Mouse (Mus musculus) CD8-positive naive resting alpha-beta T cell, adult 2 months (primary cell): Measurements from ENCODE around the gene Pafah2.

Experiments
- DNase-seq, 2 experiments: peaks; one replicate each; pipeline ENCODE4 v3.0.0; 2022; ENCODE audit warnings: low read depth in 2 of 2, low spot score in 2 of 2

Pafah2 gene

DNA sequence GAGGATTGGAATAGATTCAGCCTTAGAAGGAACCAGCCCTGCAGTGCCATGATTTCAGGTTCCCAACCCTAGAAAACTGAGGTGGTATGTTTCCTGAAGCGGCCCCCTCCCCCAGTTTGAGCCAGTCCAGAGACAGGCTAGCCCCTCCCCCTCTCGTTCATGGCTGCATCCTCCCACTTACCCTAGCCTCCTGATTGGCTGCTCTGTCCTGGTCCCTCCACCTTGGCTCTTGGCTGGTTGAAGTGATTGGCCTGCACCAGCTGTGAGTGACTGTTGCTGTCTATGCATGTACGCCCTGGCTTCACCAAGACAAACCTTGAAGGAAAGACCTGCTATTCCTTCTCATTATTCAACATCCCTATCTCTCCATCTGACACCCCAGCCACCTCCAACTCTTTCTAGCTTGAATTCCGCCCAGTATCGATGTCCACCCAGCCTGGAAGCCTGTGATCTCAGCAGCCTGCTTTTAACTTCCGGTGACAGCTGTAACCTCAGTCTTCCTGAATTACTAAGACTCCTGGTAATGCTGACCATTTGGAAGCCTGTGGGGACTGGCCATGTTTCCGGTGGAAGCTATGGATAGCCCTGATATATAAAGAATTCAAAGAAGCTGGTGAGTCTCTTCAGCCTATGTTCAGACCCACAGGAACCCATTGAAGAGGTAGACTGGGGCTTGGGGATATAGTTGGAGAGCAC, 61.2 kb downstream of the Pafah2 start:
- no peak for DNase-seq

DNA sequence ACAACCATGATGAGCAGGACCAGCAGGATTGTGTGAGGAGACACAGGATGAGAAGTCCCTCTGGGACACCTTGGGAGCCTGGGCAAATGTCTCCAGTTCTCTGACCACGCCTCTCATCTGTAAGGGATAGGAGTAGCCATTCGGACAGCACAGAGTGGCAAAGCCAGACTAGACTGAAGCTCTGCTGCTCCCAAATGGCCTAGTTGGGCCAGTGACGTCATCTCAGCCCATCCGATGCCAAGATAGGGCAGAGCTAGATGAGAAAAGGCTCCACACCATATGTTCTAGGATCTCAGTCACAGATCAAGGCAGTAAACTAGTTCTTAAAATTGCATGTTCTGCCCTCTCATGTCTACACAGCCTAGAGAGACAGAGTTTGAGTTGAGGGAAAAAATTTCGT, 62.7 kb downstream of the Pafah2 start:
- DNase-seq, result no peak

DNA sequence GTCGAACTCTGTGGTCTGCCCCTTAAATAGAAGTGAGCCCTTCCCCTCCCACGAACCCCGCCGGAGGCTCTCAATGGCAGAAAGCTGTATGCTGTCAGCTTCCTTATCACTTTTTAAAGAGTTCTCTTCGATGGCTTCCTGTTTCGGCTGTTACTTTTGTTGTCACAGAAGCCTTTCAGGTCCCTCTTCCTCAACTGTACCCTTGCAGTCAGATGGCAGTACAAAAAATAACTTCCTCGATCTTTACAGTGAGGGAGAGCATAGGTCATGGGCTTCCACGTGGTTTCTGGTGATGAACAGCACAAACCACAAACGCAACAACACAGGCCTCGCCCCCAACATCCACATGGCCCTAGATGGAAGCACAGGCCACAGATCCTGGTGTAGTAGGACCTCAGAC, 64.2 kb downstream of the Pafah2 start:
- peak in 1 of 2 experiments; percentile 23 for DNase-seq

DNA sequence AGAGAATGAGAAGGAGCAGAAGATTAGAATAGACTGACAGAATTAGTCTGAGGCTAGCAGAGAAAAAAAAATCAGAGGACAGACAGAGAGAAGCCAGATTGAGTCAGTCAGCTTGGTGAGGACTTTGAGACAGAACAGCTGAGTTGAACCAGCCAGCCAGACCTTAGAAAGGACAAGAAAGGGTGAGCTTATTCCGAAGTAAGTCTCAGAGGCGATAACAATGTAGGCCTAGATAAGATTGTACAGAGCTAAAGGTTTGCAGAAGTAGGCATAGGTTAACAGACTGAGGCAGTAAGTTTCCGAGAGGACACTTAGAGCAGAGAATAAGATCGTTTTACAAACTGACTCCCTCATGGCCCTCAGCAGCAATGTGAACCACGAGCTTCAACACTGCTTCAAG, 65.1 kb downstream of the Pafah2 start:
- no peak for DNase-seq

DNA sequence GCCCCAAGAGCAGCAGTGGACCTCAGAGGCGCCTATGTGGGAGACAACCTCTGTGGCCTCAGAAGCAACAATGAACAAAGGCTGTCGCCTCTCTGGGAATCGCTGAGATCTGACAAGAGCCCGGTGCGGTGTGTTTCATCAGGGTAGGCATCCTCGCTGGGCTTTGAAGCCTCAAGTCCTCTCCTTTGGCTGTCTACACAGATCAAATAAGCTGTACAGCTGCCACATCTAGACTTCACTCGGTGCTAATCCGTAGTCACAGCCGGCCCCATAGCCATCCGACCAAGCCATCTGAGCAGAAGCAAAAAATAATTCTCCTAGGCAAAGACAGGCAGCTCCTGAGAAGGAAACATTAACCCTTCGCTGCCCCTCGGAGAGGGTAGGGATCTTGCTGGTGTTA, 69.7 kb downstream of the Pafah2 start:
- no peak for DNase-seq

DNA sequence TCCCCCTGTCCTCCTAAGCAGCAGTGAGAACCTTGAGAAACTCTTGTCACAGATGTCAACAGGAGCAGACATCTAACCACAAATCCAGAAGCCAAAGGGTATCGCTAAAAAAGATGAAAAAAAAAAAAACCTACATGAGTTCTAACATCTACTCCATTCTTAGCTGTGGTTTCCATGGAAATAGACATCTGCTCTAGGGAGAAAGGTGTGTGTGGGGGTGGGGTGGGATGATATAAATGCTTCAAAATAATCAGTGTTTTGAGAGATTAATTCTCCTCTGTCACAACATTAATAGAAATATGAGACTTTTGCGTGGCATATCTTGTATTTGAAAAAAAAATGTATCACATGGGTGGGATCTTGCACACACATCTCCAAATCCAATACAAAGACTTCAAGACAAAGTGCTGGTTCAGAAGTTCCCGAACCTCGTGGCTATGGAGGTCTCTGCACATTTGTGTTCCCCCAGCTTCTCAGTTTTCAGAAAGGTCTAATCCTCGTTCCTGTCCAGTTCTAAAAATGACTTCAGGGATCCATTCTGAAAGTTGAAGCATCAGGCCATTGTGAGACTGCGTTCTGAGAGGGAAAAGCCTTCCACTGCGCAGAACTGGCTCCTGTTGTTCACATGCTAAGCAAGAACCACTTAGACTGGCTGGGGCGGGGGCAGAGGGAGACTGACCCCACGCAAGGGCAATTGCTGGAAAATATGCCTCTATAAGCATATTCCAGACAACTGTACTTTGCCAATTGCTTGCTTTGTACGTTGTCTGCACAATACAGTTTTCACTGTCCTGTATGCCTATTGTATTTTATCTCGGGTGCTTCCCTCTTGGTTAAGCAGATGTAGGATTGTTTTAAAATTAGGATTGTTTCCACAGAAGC, 70.5 kb downstream of the Pafah2 start:
- DNase-seq, result no peak

DNA sequence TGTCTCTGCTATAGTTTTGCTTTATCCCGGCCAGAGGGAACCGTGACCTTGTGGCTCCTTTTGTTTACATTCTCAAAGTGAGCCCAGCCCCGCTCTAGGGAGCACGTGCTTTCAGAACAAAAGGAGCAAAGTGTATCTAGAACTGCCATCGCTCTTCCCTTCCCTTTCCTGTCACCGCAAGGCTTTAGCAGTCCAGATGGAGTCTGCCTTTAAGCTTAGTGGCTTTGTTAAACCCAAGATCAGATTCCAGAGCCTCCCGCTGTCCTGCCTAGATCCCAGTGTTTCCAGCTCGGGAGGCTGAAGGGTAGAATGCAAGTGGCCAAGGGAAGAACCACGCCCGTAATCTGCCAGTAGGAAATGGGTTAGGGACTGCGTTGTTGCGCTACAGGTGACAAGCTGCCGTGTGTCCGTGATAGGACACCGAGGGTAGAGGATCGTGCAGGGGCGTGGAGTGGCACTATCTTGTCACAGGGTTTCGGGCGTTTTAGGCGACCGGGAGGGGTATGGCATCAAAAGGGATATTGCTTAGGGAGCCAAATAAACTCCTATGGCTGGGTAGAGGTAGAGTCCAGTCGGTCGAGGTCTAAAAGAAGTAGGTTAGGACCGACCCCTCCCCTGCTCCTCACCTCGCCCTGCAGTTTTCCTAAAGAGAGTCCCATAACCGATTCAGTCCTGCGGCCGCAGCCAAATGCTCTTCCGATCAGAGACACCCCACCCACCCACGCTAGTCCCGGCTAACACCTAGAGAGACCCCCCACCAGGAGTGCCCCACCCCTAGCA, 71.5 kb downstream of the Pafah2 start:
- no peak for DNase-seq

DNA sequence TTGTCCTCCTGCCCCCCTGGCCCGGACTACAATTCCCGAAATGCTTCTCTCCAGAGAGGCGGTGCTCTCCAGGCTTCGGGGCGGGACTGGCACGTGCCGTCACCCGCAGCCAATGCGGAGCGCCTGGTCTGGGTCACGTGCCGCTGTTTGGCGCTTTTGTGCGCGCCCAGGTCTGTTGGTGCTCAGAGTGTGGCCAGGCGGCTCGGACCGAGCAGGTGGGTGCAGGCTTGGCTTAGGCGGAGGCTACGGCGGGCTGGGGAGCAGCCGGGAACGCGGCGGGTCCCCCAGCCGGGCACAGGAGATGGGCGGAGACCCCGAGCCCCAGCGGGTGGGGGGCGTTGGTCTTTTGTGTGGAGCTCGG, 72.1 kb downstream of the Pafah2 start, which contains the start of gene Stmn1:
Stmn1 (plus strand) TSS at position 106 of the 361 bp plus-strand sequence.
- peak; percentile 73 to 80 for DNase-seq

DNA sequence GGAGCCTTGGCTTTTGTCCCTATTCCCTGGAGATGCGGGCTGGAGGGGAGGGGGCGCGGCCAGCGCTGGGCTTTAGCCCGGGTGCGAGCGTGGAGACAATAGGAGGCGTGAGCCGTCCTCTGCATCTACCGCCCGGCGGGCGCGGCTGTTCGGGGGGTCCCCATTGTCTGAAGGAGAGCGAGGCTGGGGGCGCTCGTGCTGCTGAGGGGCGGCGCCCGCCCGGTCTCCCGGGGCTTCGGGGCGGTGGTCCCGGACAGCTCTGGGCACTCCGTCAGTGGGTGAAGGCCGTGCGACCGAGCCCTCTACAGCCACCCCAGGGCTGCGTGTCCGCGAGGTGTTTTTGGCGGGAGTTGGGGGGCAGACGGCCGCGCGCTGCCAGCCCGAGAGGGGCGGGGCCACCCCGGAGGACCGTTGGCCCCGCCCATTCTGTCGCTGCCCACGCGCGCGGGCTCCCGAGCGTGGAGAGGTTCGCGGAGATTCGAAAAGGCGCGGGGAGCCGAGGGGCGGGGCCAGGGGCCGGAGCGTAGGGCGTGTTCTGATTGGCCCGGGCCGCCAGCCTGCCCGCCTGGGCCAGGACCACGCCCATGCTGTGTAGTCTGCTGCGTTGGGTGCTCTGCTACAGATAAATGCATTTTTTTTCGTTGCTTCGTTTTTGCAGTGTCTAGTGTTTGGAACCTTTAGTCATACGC, 72.6 kb downstream of the Pafah2 start:
- DNase-seq, result peak; percentile 81 to 91

DNA sequence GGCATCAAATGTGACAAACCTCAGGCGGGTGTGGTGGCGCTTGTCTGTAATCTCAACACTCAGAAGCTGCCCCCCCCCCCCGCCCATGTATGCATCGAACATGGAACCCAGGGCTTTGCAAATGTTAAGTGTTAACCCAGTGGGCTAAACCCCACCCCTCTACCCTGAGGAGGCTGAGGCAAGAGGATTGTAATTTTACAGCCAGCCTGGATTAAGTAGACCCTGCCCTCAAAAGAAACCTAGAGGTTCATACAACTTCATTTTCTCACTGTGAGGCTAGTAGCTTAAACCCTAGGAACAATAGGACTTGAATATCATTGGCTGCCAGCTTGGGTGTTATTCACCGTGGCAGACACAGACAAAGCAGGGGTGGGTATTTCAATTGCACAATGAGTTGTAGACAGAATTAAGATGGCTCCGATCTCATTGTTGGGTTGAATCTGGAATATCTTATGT, 73.2 kb downstream of the Pafah2 start:
- DNase-seq, result no peak

DNA sequence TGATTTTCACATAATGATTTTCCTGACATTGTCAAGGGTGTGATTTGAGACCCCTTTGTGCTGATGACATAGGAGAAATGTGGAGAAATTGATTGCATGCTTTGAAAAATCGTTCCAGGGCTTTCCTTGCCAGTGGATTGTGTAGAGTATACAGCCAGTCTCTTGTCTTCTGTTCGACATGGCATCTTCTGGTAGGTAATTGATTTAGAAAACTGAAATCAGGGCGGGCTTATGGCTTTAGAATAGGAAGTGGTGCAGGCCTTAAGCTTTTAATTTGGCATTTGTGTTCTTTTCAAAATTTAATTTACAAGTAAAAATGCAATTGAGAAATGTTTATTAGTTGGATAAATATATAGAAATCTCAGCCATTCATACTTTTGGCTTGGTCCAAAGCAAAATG, 73.9 kb downstream of the Pafah2 start:
- no peak for DNase-seq

DNA sequence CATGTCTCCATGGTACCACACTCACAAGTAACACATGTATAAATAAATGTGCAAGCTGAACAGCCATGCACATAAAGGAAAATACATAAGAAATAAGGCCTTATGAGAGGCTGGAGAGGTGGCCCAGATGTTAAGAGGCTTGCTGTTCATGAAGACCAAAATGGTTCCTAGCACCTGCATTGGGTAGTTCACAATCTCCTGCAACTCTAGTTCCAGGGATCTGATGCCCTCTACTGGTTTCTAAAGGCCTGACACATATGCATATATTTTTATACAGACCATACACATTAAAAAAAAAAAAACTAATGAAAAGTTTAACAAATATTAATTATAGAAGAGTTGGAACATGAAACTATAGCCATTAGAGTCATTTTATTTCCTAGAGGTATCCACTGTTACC, 75.3 kb downstream of the Pafah2 start:
- no peak for DNase-seq

DNA sequence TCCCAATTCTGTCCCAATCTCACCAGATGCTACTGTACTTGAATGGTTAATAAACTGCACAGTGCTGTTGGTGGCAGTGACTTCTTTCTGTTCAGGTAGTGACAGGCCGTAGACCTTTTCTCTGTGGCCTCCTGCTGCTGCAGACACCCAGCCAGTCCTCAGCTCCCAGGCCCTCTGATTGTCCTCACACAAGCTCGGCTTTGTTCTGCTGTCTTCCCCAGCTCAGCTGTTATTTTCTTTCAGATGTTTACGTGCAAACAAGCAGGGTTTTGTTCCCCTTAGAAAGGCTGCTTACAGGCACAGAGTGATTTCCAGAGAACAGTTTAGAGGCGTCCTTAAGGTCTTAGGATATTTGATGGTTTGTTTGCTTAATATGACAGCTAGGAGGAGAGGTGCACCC, 77.6 kb downstream of the Pafah2 start:
- DNase-seq, result no peak

DNA sequence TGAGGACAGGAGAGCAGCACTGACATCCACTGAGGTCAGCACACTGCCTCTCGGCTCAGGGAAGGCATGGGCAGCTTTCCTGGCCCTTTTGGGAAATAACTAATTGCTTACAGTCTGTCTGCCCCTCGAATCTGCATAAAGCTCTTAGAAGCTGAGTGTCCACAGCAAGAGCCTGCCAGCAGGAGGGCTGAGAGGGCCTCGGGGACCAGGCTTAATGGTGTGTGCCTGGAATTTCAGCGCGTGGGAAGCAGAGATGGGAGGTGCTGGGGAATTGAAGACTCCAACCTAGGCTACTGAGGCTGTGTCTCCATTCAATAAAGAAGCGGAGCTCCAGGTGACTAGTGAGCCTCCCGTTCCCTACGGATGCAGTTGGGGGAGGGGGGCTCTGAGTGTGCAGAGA, 78.1 kb downstream of the Pafah2 start:
- DNase-seq, result no peak

DNA sequence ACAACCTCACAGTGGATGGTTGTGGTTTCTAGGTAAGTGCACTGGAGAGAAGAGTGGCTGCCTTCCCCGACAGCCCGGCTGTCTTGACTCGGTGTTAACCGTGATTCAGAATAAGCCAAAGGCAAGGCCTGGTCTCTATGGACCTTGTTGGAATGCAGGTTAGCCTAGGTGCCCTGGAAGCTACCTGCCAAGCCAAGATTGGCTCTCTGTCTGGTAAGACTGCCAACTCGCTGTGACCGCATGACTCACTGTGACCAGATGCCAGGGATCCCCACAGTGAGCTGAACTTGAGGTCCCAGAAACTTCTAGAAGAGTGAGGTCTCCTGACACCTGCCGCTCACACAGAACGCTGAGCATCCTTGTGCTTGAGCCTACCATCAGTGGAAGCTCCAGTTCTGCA, 80.8 kb downstream of the Pafah2 start:
- DNase-seq, result no peak
